Mouse (Mus musculus) kidney, adult 11 months (tissue): ENCODE data around the gene Olfr1113.
"Not testable (repeated sequence)": the region's sequence is repeated elsewhere in the genome, so short reads cannot be mapped to it uniquely, and the experiment has no call there.

ENCODE experiments used
- DNase-seq: peaks from one replicate; pipeline ENCODE4 v3.0.0; 2022

Gene Olfr1113

GRCm38 (mm10) chr2:87208670-87209069 lies at the start of gene Olfr1113:
Olfr1113 (plus strand) TSS chr2:87208970.
- no peak for DNase-seq

- not testable (repeated sequence) for DNase-seq
Observed at GRCm38 (mm10) chr2:87167731-87168130, 41.0 kb upstream of the Olfr1113 start.

DNA sequence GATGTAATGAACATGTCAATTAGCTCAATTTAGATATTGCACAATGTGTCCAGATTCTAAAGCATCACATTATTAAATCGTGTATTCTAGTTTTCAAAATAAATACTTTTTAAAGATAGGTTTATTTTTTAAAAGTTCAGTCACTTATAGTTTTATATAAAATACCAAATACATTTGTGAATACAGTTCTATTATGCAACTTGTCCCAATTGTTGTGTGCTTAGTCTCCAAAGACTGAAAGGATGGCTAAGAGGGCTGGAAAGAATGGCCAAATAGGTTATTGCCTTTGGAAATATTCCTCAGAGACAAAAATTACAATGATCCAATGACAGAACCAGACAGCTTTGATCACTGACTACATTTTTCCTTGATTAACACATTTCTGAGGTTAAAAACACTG lies 21.3 kb upstream of the Olfr1113 start, which contains the start of gene Olfr1112:
Gene Olfr1112, plus strand, starts transcription at position 301 of the 400 bp plus-strand sequence.
- no peak for DNase-seq

- no peak for DNase-seq
Observed at GRCm38 (mm10) chr2:87247713-87248112, 38.9 kb downstream of the Olfr1113 start, which contains the start of gene Olfr1115. Olfr1115 (plus strand) TSS chr2:87248013.
